Mouse (Mus musculus): Measurements from ENCODE around the gene Mapk8ip3. TPM values are rescaled to one million over a fixed set of nuclear protein-coding genes. Genes with fewer than 3 reads are reported as not detected.

The Mapk8ip3 gene
- polyA plus RNA-seq, 1 experiment from 2014 or later: 101 TPM

- WGBS: 92% methylated on average over 19 of the region's 19 CpGs
- no peaks in the 10 kb centered on the region for H3K27me3 ChIP-seq
- no peak for ATAC-seq (ENCODE audit: low FRiP score, low read depth)
- H3K4me1 ChIP-seq (replicated peaks): peaks cover 42% of the 10 kb centered on the region
- no peak overlapping the region for H3K4me2 ChIP-seq
- no peaks in the 10 kb centered on the region for H3K9me3 ChIP-seq
- peaks cover 39% of the 10 kb centered on the region for H3K36me3 ChIP-seq
- no peak overlapping the region for H3K27ac ChIP-seq (replicated peaks)
- H3K4me3 ChIP-seq: no peak overlapping the region
- no peak overlapping the region for H3K9ac ChIP-seq
Measured at GRCm38 (mm10) chr17:24890151-24891092, 46.4 kb downstream of the Mapk8ip3 start.

DNA sequence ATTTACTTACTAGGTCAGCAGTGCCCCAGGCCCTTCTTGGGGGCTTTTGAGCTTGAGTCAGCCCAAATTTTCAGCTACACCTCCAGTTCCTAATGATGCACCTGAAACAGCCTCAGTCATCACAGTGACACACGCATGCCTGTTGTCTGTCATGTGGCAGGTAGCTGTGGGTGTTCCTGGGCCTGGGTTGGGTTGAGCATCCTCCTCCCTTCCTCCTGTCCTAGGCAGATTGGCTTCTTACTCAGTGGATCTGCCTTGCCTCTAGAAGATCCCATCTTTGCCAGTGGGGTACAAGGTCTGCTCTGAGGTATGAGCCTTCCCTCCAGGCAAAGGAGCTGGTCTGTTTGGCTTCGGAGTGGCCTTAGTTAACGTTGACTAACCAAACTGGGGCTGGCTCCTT lies 47.9 kb downstream of the Mapk8ip3 start:
- WGBS: 95% methylated on average over 3 of the region's 3 CpGs
- H3K4me1 ChIP-seq (replicated peaks): peaks cover 38% of the 10 kb centered on the region
- no peak overlapping the region for H3K4me3 ChIP-seq
- no peak for ATAC-seq (ENCODE audit: low FRiP score, low read depth)
- no peaks in the 10 kb centered on the region for H3K9me3 ChIP-seq
- no peak overlapping the region for H3K27ac ChIP-seq (replicated peaks)
- no peaks in the 10 kb centered on the region for H3K27me3 ChIP-seq
- H3K9ac ChIP-seq: no peak overlapping the region
- H3K4me2 ChIP-seq: no peak overlapping the region
- H3K36me3 ChIP-seq: peaks cover 41% of the 10 kb centered on the region

- peaks cover 28% of the 10 kb centered on the region for H3K4me1 ChIP-seq (replicated peaks)
- peaks cover 39% of the 10 kb centered on the region for H3K36me3 ChIP-seq
- H3K9ac ChIP-seq: peak overlapping the region; percentile 72
- no peaks in the 10 kb centered on the region for H3K27me3 ChIP-seq
- peak overlapping the region; percentile 81; the same call in 1 of the 2 replicates for H3K27ac ChIP-seq (replicated peaks)
- H3K9me3 ChIP-seq: no peaks in the 10 kb centered on the region
- no peak for ATAC-seq (ENCODE audit: low FRiP score, low read depth)
- H3K4me3 ChIP-seq: peak overlapping the region; percentile 77
- H3K4me2 ChIP-seq: peak overlapping the region; percentile 70
- 65% methylated on average over 18 of the region's 18 CpGs for WGBS
Measured at GRCm38 (mm10) chr17:24887291-24888080, 49.3 kb downstream of the Mapk8ip3 start.

- Histone ChIP-seq H3K4me2 (peak overlapping the region; percentile 70), H3K4me3 (peak overlapping the region; percentile 77), H3K27me3 (no peaks in the 10 kb centered on the region), H3K9ac (peak overlapping the region; percentile 72), H3K36me3 (peaks cover 33% of the 10 kb centered on the region), H3K27ac (replicated peaks) (peak overlapping the region; percentile 81), H3K9me3 (no peaks in the 10 kb centered on the region), H3K4me1 (replicated peaks) (peaks cover 28% of the 10 kb centered on the region)
- peak; percentile 24; the same call in 1 of the 2 replicates for ATAC-seq (ENCODE audit: low FRiP score, low read depth)
- WGBS: under 1% methylated on average over 18 of the region's 18 CpGs
Measured at GRCm38 (mm10) chr17:24886932-24887271, 49.9 kb downstream of the Mapk8ip3 start.

GRCm38 (mm10) chr17:24886134-24886931 lies 50.4 kb downstream of the Mapk8ip3 start, which contains the start of the genes Nubp2 and Spsb3:
Nubp2 (minus strand) TSS chr17:24886349.
Spsb3 (plus strand) TSS chr17:24886643.
- peak within 1 kb of the TSS; percentile 70 for H3K4me2 ChIP-seq
- H3K4me1 ChIP-seq (replicated peaks): peaks cover 28% of the 10 kb centered on the region
- peaks cover 29% of the 10 kb centered on the region for H3K36me3 ChIP-seq
- H3K27ac ChIP-seq (replicated peaks): peak within 1 kb of the TSS; percentile 81
- no peaks in the 10 kb centered on the region for H3K27me3 ChIP-seq
- peak within 1 kb of the TSS; percentile 77 for H3K4me3 ChIP-seq
- no peaks in the 10 kb centered on the region for H3K9me3 ChIP-seq
- peak; percentile 98 for ATAC-seq (ENCODE audit: low FRiP score, low read depth)
- peak within 1 kb of the TSS; percentile 72 for H3K9ac ChIP-seq
- under 1% methylated on average over 69 of the region's 69 CpGs for WGBS

- Histone ChIP-seq H3K4me1 (replicated peaks) (peaks cover 28% of the 10 kb centered on the region), H3K27me3 (no peaks in the 10 kb centered on the region), H3K4me3 (peak overlapping the region; percentile 77), H3K9me3 (no peaks in the 10 kb centered on the region), H3K9ac (peak overlapping the region; percentile 38), H3K4me2 (peak overlapping the region; percentile 68), H3K27ac (replicated peaks) (no peak overlapping the region), H3K36me3 (peaks cover 21% of the 10 kb centered on the region)
- 26% methylated on average over 22 of the region's 22 CpGs for WGBS
- no peak for ATAC-seq (ENCODE audit: low FRiP score, low read depth)
Measured at GRCm38 (mm10) chr17:24885356-24886133, 51.2 kb downstream of the Mapk8ip3 start.

- H3K9ac ChIP-seq: no peak overlapping the region
- H3K9me3 ChIP-seq: no peaks in the 10 kb centered on the region
- peaks cover 13% of the 10 kb centered on the region for H3K36me3 ChIP-seq
- H3K4me1 ChIP-seq (replicated peaks): peaks cover 28% of the 10 kb centered on the region
- no peaks in the 10 kb centered on the region for H3K27me3 ChIP-seq
- no peak overlapping the region for H3K27ac ChIP-seq (replicated peaks)
- ATAC-seq (ENCODE audit: low FRiP score, low read depth): no peak
- H3K4me3 ChIP-seq: no peak overlapping the region
- H3K4me2 ChIP-seq: no peak overlapping the region
- WGBS: 86% methylated on average over 6 of the region's 6 CpGs
Measured at GRCm38 (mm10) chr17:24884391-24884790, 52.4 kb downstream of the Mapk8ip3 start.

- Histone ChIP-seq H3K9me3 (no peaks in the 10 kb centered on the region), H3K4me2 (no peak overlapping the region), H3K36me3 (peaks cover 13% of the 10 kb centered on the region), H3K27me3 (no peaks in the 10 kb centered on the region), H3K4me3 (no peak overlapping the region), H3K4me1 (replicated peaks) (peaks cover 8% of the 10 kb centered on the region), H3K27ac (replicated peaks) (no peak overlapping the region), H3K9ac (no peak overlapping the region)
- no peak for ATAC-seq (ENCODE audit: low FRiP score, low read depth)
- WGBS: 55% methylated on average over 7 of the region's 7 CpGs
Measured at GRCm38 (mm10) chr17:24881738-24882440, 54.9 kb downstream of the Mapk8ip3 start.

DNA sequence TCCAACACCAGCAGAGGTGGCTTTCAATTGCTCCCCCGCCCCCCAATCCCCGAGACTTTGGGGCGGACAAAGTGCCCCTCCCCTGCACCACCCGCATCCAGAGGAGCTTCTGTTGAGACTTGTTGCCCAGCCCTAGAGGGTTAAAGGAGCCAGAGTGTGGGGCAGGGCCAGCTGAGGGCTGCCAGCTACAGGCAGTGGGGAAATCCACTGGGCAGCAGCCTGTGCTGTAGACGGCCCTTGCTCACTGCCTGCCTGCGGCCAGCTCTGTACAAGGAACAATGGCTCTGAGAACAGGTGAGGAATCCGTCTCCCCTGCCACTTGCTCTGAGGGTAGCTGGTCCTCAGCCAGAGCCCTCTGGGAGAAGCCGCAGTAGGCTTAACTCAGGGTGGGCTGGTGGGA lies 58.2 kb downstream of the Mapk8ip3 start:
- Histone ChIP-seq H3K27ac (replicated peaks) (no peak overlapping the region), H3K4me1 (replicated peaks) (no peaks in the 10 kb centered on the region), H3K36me3 (peaks cover 8% of the 10 kb centered on the region), H3K4me3 (no peak overlapping the region), H3K4me2 (no peak overlapping the region), H3K27me3 (no peaks in the 10 kb centered on the region), H3K9me3 (no peaks in the 10 kb centered on the region), H3K9ac (no peak overlapping the region)
- 74% methylated on average over 8 of the region's 8 CpGs for WGBS
- no peak for ATAC-seq (ENCODE audit: low FRiP score, low read depth)

GRCm38 (mm10) chr17:24878117-24878397 lies 58.7 kb downstream of the Mapk8ip3 start:
- no peak overlapping the region for H3K27ac ChIP-seq (replicated peaks)
- no peaks in the 10 kb centered on the region for H3K4me1 ChIP-seq (replicated peaks)
- no peak overlapping the region for H3K4me2 ChIP-seq
- 45% methylated on average over 5 of the region's 5 CpGs for WGBS
- no peak overlapping the region for H3K9ac ChIP-seq
- no peak for ATAC-seq (ENCODE audit: low FRiP score, low read depth)
- H3K9me3 ChIP-seq: no peaks in the 10 kb centered on the region
- peaks cover 5% of the 10 kb centered on the region for H3K36me3 ChIP-seq
- H3K4me3 ChIP-seq: no peak overlapping the region
- no peaks in the 10 kb centered on the region for H3K27me3 ChIP-seq

Measured in hindbrain, embryonic 15.5 days (tissue).